Mouse (Mus musculus): Measurements from ENCODE around the gene Rab35. TPM values are rescaled to one million over a fixed set of nuclear protein-coding genes. Genes with fewer than 3 reads are reported as not detected.

The Rab35 gene
- polyA plus RNA-seq, 1 experiment from 2014 or later, result 16.7 TPM

DNA sequence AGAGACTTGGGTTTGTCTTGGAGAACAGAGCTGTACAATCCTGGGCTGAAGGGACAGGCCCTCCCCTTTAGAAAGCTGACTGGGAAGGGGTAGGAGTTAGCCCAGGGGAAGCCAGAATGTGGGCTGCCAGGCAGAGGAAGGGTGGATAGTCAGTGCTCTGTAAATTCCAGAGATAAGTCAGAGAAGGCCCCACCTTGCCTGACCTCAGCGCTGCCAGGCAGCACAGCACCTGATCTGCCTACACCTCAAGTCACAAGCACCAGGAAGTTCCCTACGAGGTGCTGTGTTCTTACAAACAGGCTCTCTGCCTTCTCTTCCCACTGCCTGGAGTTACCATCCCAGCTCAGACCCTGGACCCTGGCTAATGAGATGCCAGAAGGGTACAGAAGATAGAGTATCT, 38.7 kb downstream of the Rab35 start:
- Histone ChIP-seq H3K4me2 (no peak overlapping the region), H3K27me3 (peaks cover 7% of the 10 kb centered on the region; the same call in 1 of the 2 replicates), H3K27ac (no peak overlapping the region), H3K4me3 (replicated peaks) (no peak overlapping the region), H3K4me1 (peaks cover 16% of the 10 kb centered on the region), H3K9ac (no peak overlapping the region), H3K36me3 (replicated peaks) (no peaks in the 10 kb centered on the region; the same call in 1 of the 2 replicates), H3K9me3 (no peaks in the 10 kb centered on the region)
- 73% methylated on average over 2 of the region's 2 CpGs for WGBS
- no peak for ATAC-seq (ENCODE audit: low FRiP score)

DNA sequence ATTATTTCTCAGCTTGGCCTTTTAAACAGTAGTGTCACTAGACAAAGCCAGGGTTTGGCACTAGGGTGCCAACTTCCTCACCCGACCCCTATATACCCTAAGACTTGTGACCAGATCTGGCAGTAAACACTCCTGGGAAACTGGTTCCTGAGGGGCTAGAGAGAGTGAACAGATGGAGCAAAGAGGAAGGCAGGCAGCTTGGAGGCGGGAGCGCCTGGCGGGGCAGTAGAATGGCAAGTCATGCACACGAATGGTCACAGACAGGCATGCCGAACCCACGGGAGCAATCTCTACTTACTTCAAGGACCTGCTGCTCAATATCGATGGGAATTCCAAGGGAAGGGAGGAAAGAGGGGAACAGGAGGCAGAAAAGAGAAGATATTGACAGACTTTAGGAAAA, 40.1 kb downstream of the Rab35 start:
- Histone ChIP-seq H3K9ac (no peak overlapping the region), H3K27me3 (peaks cover 7% of the 10 kb centered on the region; the same call in 1 of the 2 replicates), H3K4me1 (peaks cover 12% of the 10 kb centered on the region), H3K4me3 (replicated peaks) (no peak overlapping the region), H3K27ac (no peak overlapping the region), H3K4me2 (no peak overlapping the region), H3K36me3 (replicated peaks) (no peaks in the 10 kb centered on the region; the same call in 1 of the 2 replicates), H3K9me3 (no peaks in the 10 kb centered on the region)
- no peak for ATAC-seq (ENCODE audit: low FRiP score)
- 75% methylated on average over 8 of the region's 8 CpGs for WGBS

DNA sequence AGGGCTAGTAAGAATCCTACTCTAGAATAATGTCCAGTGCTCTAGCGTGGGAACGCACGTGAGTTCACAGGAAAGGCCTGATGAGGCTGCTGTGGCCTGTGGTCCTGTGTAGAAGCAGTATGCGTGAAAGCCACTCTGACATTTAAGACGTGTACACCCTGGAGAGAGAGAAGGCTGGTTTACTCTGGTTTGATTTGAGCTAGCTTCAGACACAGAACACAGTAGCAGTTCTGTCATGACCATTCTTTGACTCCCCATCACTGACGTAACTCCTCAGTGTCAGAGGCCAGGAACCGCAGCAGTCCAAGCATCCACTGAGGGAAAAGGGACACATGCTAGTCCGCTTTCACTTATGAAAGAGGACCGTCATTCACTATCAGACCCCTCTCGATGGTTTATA, 53.4 kb downstream of the Rab35 start:
- Histone ChIP-seq H3K27ac (no peak overlapping the region), H3K9ac (no peak overlapping the region), H3K36me3 (replicated peaks) (no peaks in the 10 kb centered on the region), H3K27me3 (no peaks in the 10 kb centered on the region), H3K9me3 (no peaks in the 10 kb centered on the region), H3K4me1 (peaks cover 3% of the 10 kb centered on the region; the same call in 1 of the 2 replicates), H3K4me2 (no peak overlapping the region), H3K4me3 (replicated peaks) (no peak overlapping the region)
- WGBS, result 86% methylated on average over 10 of the region's 10 CpGs
- ATAC-seq (ENCODE audit: low FRiP score), result no peak

DNA sequence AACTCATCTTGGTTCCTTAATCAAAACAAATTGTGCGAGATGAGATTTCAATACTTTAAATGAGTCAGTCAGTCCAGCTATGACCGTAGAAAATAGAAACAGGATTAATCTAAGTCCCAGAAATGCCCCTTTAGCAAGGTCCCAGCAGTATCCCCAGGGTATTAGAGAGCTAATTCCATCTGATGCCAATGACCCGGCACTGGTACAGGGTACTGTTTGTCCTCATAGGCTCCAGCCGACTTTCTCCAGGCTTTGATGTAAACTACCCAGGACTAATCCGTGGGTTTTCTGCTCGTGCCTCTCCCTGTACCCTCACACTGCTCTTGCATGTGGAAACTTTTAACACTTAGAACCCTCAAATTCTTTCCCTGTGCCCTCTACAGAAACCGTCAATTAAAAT, 55.0 kb downstream of the Rab35 start:
- Histone ChIP-seq H3K9me3 (no peaks in the 10 kb centered on the region), H3K27me3 (no peaks in the 10 kb centered on the region), H3K4me1 (peaks cover 3% of the 10 kb centered on the region; the same call in 1 of the 2 replicates), H3K4me3 (replicated peaks) (no peak overlapping the region), H3K36me3 (replicated peaks) (no peaks in the 10 kb centered on the region), H3K4me2 (no peak overlapping the region), H3K27ac (no peak overlapping the region), H3K9ac (no peak overlapping the region)
- WGBS, result 49% methylated on average over 7 of the region's 7 CpGs
- ATAC-seq (ENCODE audit: low FRiP score), result no peak

DNA sequence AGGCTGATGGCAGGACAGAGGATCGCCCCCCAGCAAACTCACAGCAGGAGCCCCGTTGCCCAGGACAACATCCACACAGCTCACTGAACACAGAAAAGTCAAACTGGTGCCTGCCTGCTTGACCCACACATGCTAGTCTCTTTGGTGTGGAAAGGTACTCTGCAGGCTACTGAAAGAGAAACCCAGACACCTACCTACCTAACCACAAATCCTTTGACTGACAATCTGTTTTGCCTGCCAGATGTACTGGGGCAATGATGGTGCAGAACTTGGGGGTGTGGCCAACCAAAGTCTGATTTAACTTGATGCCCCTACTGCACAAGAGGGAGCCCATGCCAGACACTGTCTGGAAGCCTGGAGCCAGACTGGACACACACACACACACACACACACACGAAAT, 61.6 kb downstream of the Rab35 start:
- ATAC-seq (ENCODE audit: low FRiP score), result no peak
- Histone ChIP-seq H3K36me3 (replicated peaks) (no peaks in the 10 kb centered on the region), H3K4me1 (peaks cover 11% of the 10 kb centered on the region), H3K4me2 (no peak overlapping the region), H3K27ac (no peak overlapping the region), H3K9ac (no peak overlapping the region), H3K27me3 (no peaks in the 10 kb centered on the region), H3K4me3 (replicated peaks) (no peak overlapping the region), H3K9me3 (no peaks in the 10 kb centered on the region)
- 58% methylated on average over 3 of the region's 3 CpGs for WGBS

DNA sequence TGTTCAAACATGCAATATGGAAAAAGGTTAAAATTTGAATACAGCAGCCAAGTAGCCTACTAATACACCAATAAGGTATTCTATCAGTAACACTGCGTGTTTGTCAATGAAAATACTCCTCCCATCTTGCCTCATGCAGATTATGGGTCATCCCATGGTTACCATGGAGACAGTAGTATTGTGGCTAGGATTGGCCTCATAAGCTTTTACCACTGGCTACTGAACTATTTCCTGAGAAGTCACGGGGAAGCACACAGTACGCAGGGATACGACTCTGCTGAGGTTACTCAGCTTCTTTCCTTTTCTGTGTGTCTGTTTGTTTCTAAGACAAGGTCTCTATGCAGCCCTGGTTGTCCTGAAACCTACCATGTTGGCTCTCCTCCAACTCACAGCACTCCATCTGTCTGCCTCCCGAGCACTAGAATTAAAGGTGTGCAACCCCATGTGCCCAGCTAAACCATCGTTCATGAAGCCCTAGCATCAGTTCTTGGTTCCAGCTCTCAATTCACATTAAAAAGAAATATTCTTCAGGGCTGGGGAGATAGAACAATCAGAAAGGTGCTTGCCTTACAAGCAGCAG, 63.6 kb downstream of the Rab35 start:
- no peak overlapping the region for H3K4me2 ChIP-seq
- WGBS, result 65% methylated on average over 6 of the region's 6 CpGs
- no peak for ATAC-seq (ENCODE audit: low FRiP score)
- no peaks in the 10 kb centered on the region for H3K9me3 ChIP-seq
- H3K27ac ChIP-seq, result no peak overlapping the region
- no peaks in the 10 kb centered on the region for H3K36me3 ChIP-seq (replicated peaks)
- H3K4me1 ChIP-seq, result peaks cover 11% of the 10 kb centered on the region
- no peaks in the 10 kb centered on the region for H3K27me3 ChIP-seq
- H3K9ac ChIP-seq, result no peak overlapping the region
- H3K4me3 ChIP-seq (replicated peaks), result no peak overlapping the region

DNA sequence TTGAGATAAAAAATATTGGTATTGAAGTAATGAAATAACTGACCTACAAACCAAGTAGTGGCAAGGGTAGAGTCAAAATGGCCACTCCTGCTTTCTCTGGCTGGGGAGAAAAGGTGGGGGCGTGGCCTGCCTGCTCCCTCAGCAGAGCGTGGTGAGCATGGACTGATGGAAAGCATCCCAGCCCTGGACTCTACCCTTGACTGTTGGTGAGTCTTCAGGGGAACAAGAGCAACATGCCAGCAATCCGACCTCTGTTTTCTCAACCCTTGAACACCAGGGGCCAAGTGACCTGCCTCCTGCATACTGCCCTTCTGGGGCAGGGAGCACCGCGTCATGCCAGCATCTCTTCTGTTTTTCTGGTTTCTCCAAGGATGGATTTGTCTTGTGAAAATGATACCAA, 65.1 kb downstream of the Rab35 start:
- Histone ChIP-seq H3K27ac (no peak overlapping the region), H3K4me1 (peaks cover 11% of the 10 kb centered on the region), H3K9ac (no peak overlapping the region), H3K4me3 (replicated peaks) (no peak overlapping the region), H3K36me3 (replicated peaks) (no peaks in the 10 kb centered on the region), H3K4me2 (no peak overlapping the region), H3K27me3 (no peaks in the 10 kb centered on the region), H3K9me3 (no peaks in the 10 kb centered on the region)
- ATAC-seq (ENCODE audit: low FRiP score), result no peak
- WGBS, result 86% methylated on average over 5 of the region's 5 CpGs

Small RNA genes lying within 50 kb of the gene (microRNA-seq; reads per million reads assigned to microRNA genes)
- gene Mir7030, result not detected

Other genes starting within 250 kb of the Rab35 start
- gene Msi1, start 202.3 kb upstream of the Rab35 start, polyA plus RNA-seq (2016; fragmentation: Nextera tagmentation; extraction: Ambion mirVana), result 161 and 182 TPM in 2 replicates
- not detected in 2 replicates for gene Pla2g1b, start 165.6 kb upstream of the Rab35 start, polyA plus RNA-seq (2016; fragmentation: Nextera tagmentation; extraction: Ambion mirVana)
- 20.0 and 23.2 TPM in 2 replicates for gene Sirt4, start 147.2 kb upstream of the Rab35 start, polyA plus RNA-seq (2016; fragmentation: Nextera tagmentation; extraction: Ambion mirVana)
- gene Pxn, start 125.2 kb upstream of the Rab35 start, polyA plus RNA-seq (2016; fragmentation: Nextera tagmentation; extraction: Ambion mirVana), result 24.6 and 25.3 TPM in 2 replicates
- gene Rplp0, start 72.4 kb upstream of the Rab35 start, polyA plus RNA-seq (2016; fragmentation: Nextera tagmentation; extraction: Ambion mirVana), result 860 and 944 TPM in 2 replicates
- 60.4 and 67.4 TPM in 2 replicates for gene Gcn1l1, start 66.7 kb upstream of the Rab35 start, polyA plus RNA-seq (2016; fragmentation: Nextera tagmentation; extraction: Ambion mirVana)
- gene Bicdl1, start 99.7 kb downstream of the Rab35 start, polyA plus RNA-seq (2016; fragmentation: Nextera tagmentation; extraction: Ambion mirVana), result 16.7 and 16.9 TPM in 2 replicates
- gene Cit, start 213.4 kb downstream of the Rab35 start, polyA plus RNA-seq (2016; fragmentation: Nextera tagmentation; extraction: Ambion mirVana), result 41.4 and 46.5 TPM in 2 replicates